Mouse (Mus musculus): ENCODE data around the gene Tmem130.
"Not testable (repeated sequence)": the region's sequence is repeated elsewhere in the genome, so short reads cannot be mapped to it uniquely, and the experiment has no call there.

Tmem130 gene

GRCm38 (mm10) chr5:144761161-144761868 lies at the start of gene Tmem130:
Gene Tmem130, minus strand, starts transcription at chr5:144761818.
- DNase-seq (ENCODE audit: low spot score in 2 of 2) = peak; percentile 83 to 84

- DNase-seq (ENCODE audit: low spot score in 2 of 2) = no peak
Measured at GRCm38 (mm10) chr5:144806931-144807330, 45.3 kb upstream of the Tmem130 start.

GRCm38 (mm10) chr5:144804181-144804580 lies 42.6 kb upstream of the Tmem130 start:
- DNase-seq (ENCODE audit: low spot score in 2 of 2) = no peak

DNA sequence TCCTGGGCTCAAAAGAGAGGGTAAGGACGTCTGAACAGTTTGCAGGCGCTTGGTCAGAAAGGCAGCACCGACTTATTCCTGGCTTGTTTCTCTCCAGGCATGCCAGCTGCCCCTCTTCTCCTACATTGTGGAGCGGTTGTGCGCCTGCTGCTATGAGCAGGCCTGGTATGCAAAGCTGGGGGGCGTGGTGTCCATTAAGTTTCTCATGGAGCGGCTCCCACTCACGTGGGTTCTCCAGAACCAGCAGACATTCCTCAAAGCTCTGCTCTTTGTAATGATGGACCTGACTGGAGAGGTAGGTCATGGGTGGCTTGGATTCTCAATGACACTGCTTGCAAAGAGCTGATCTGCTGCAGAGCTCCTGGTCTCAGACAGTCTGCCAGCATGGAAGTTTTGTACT lies 41.4 kb upstream of the Tmem130 start:
- no peak for DNase-seq (ENCODE audit: low spot score in 2 of 2)

DNA sequence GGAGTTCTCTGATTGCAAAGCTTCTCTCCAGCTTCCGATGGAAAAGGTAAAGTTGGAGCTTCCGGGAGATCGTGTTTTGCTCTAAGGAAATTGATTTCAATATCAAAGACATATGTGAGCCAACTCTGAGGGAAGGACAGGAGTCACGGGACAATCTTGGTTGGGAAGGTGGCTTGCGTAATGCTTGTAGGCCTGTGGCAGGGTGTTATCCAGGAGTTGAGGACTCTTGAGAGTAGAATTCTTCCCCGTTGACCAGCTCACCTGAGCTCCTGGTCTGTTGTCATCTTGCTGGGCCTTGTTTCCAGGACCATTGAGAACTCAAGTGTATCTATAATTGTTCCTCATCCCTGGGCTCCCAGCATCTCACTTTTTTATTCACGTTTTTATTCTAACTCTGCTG lies 35.5 kb upstream of the Tmem130 start:
- DNase-seq (ENCODE audit: low spot score in 2 of 2) = no peak

- DNase-seq (ENCODE audit: low spot score in 2 of 2) = peak in 1 of 2 experiments; percentile 19
Measured at GRCm38 (mm10) chr5:144794687-144795086, 33.1 kb upstream of the Tmem130 start.

DNA sequence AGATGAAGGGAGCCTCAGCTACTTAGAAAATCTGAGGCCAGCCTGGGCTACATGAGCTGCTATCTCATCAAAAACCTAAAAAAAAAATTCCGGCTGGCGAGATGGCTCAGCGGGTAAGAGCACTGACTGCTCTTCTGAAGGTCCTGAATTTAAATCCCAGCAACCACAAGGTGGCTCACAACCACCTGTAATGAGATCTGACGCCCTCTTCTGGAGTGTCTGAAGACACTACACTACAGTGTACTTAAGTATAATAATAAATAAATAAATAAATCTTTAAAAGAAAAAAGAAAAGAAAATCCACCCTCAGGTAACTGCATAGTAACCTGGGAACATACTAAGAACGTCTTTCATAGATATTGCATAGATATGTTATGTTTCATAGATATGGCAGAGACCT lies 31.8 kb upstream of the Tmem130 start:
- DNase-seq (ENCODE audit: low spot score in 2 of 2) = no peak

GRCm38 (mm10) chr5:144786464-144786863 lies 24.8 kb upstream of the Tmem130 start:
- no peak for DNase-seq (ENCODE audit: low spot score in 2 of 2)

GRCm38 (mm10) chr5:144780654-144781053 lies 19.0 kb upstream of the Tmem130 start:
- no peak for DNase-seq (ENCODE audit: low spot score in 2 of 2)

DNA sequence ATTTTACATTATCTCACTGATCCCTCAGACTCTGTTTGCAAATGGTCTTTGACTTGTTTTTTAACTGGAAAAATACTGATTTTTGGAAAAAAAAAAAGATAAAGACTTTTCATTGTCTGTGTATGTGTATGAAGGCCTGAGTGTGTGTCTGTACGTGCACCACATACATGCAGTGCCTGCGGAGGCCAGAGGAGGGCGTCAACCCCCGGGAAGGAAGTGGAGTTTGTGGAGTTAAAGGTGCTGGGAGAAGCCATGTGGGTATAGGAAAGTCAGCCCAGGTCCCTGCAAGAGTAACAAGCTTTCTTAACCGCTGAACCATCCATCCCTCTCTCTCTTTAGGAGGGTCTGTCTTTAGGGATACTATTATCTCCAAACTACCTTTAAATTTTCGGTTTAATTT lies 11.6 kb upstream of the Tmem130 start:
- no peak for DNase-seq (ENCODE audit: low spot score in 2 of 2)

GRCm38 (mm10) chr5:144769067-144769482 lies 7.5 kb upstream of the Tmem130 start:
- DNase-seq (ENCODE audit: low spot score in 2 of 2) = no peak

- peak; percentile 79 to 86 for DNase-seq (ENCODE audit: low spot score in 2 of 2)
Measured at GRCm38 (mm10) chr5:144767911-144768841, 6.6 kb upstream of the Tmem130 start.

- not testable (repeated sequence) for DNase-seq (ENCODE audit: low spot score in 2 of 2)
Measured at GRCm38 (mm10) chr5:144767106-144767798, 5.6 kb upstream of the Tmem130 start, which contains the start of gene Trrap. Gene Trrap, plus strand, starts transcription at chr5:144767732.

- DNase-seq (ENCODE audit: low spot score in 2 of 2) = no peak
Measured at GRCm38 (mm10) chr5:144766646-144767045, 5.0 kb upstream of the Tmem130 start.

DNA sequence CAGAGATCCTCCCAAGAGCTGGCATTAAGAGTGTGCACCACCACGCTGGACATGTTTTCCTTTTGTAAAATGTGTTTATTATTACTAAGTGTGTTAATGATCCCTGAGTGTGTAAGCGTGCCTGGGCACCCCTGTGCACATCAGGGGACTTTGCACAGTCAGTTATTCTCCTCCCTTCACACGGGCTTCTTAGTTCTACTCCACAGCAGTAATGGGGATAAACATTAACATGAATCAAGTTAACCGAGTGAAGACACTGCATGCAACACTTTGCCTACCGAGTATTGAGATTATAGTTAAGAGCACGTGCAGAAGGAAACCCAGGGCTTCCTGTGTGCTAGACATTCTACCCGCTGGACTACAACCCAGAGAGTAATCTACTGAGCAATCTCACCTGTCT lies 4.4 kb upstream of the Tmem130 start:
- no peak for DNase-seq (ENCODE audit: low spot score in 2 of 2)

- DNase-seq (ENCODE audit: low spot score in 2 of 2) = peak in 1 of 2 experiments; percentile 52
Measured at GRCm38 (mm10) chr5:144758422-144758821, 3.2 kb downstream of the Tmem130 start.

- no peak for DNase-seq (ENCODE audit: low spot score in 2 of 2)
Measured at GRCm38 (mm10) chr5:144757402-144757801, 4.2 kb downstream of the Tmem130 start.

GRCm38 (mm10) chr5:144755191-144755590 lies 6.4 kb downstream of the Tmem130 start:
- DNase-seq (ENCODE audit: low spot score in 2 of 2) = no peak

DNA sequence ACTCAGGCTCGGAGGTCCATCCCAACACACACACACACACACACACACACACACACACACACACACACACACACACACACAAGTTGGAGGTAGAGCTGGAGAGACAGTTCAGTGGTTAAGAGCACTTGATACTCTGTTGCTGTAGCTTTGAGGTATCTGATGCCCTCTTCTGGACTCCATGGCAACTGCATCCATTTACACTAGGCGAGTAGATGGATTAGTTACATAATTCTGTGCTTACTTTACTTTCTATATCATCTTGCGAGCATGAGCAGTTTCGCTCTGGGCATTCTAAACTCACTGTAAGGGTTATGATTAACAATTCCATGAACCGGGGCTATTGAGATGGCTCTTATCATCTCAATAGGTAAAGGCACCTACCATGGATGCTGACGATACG lies 8.6 kb downstream of the Tmem130 start:
- peak; percentile 72 to 79 for DNase-seq (ENCODE audit: low spot score in 2 of 2)

DNA sequence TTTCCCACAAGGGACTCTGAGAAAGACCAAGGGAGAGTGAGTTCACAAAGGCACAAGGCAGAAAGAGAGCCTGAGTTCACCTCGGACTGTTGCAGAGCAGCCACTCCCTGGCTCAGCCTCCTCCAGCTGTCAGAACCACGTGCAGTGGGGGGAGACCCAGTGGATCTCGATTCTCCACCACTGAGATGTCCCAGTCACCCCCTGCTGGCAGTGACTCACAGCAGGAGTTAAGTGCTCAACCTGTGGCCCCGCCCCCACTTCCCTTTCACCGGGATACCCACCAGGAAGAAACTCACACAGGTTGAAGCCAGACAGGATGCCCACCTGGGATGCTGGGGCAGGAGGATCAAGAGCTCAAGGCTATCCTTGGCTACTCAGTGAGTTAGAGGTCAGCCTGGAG lies 9.2 kb downstream of the Tmem130 start:
- no peak for DNase-seq (ENCODE audit: low spot score in 2 of 2)

GRCm38 (mm10) chr5:144737101-144737500 lies 24.5 kb downstream of the Tmem130 start:
- no peak for DNase-seq (ENCODE audit: low spot score in 2 of 2)

DNA sequence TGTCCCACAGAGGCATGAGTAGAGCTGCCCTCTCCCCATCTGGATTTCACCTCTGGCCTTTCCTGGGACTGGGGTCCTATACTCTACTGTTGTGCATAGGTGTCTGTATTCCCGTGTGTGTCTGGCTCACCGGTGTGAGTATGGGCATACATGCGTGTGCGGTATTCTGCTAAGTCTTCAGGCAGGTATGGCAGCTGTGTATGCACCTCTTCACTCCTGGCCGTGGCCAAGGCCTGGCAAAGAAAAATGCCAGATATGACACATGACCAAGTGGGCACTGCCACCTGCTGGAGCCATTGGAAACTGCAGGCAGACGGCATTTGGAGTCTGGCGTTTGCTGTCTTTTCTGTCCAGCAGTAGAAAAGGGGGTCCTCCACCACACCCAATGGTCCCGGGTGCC lies 26.7 kb downstream of the Tmem130 start:
- peak; percentile 59 to 74 for DNase-seq (ENCODE audit: low spot score in 2 of 2)
